Mouse (Mus musculus) heart, embryonic 13.5 days (tissue): ENCODE data around the gene Gas2. TPM values are rescaled to one million over a fixed set of nuclear protein-coding genes. Genes with fewer than 3 reads are reported as not detected.

ENCODE experiments used
- ATAC-seq: fragments of 200-750 bp; cut with Nextera tagmentation; 2 replicates; pipeline ENCODE4 v1.8.0; 2017; ENCODE audit warnings: moderate TSS enrichment; ENCODE audit not compliant: insufficient number of reproducible peaks, low FRiP score, low TSS enrichment; ENCODE audit errors: extremely low read depth
- H3K27ac ChIP-seq: fragments of 300-500 bp; sonication (generic); replicated peaks from 2 replicates; pipeline ENCODE4 v1.5.1; 2015; ENCODE audit warnings: moderate library complexity, mild to moderate bottlenecking, inconsistent platforms
- H3K27me3 ChIP-seq: fragments of 300-500 bp; sonication (generic); replicated peaks from 2 replicates; pipeline ENCODE4 v1.6.1; 2015; ENCODE audit warnings: mild to moderate bottlenecking, inconsistent platforms
- H3K36me3 ChIP-seq: fragments of 300-500 bp; sonication (generic); 2 replicates; pipeline ENCODE4 v1.6.1; 2015; ENCODE audit warnings: mild to moderate bottlenecking, inconsistent platforms
- H3K4me1 ChIP-seq: fragments of 300-500 bp; sonication (generic); 2 replicates; pipeline ENCODE4 v1.6.1; 2015; ENCODE audit warnings: inconsistent platforms
- H3K4me2 ChIP-seq: fragments of 300-500 bp; sonication (generic); 2 replicates; pipeline ENCODE4 v1.6.1; 2015; ENCODE audit warnings: inconsistent platforms, mild to moderate bottlenecking, moderate library complexity
- H3K4me3 ChIP-seq: fragments of 300-500 bp; sonication (generic); 2 replicates; pipeline ENCODE4 v1.5.1; 2015; ENCODE audit warnings: moderate library complexity, mild to moderate bottlenecking, inconsistent platforms
- H3K9ac ChIP-seq: fragments of 300-500 bp; sonication (generic); 2 replicates; pipeline ENCODE4 v1.6.1; 2015; ENCODE audit warnings: inconsistent platforms, mild to moderate bottlenecking, moderate library complexity
- H3K9me3 ChIP-seq: fragments of 300-500 bp; sonication (generic); 2 replicates; pipeline ENCODE4 v1.6.1; 2016; ENCODE audit warnings: inconsistent platforms
- WGBS: fragments of 180-500 bp; shearing (Covaris S2); methylation state at CpG from one replicate; pipeline ENCODE4 v1.1.7; 2015; ENCODE audit warnings: mixed read lengths; 5-methylcytosine and 5-hydroxymethylcytosine counted together
- polyA plus RNA-seq: library from polyadenylated mRNA; unstranded; fragments of >200 nt; fragmentation: Nextera tagmentation; extraction: Ambion mirVana; gene quantifications from 2 replicates; pipeline ENCODE4 v1.2.1, GENCODE M21; 2015

Gene Gas2
- polyA plus RNA-seq, 1 experiment from 2014 or later: 8.7 TPM

DNA sequence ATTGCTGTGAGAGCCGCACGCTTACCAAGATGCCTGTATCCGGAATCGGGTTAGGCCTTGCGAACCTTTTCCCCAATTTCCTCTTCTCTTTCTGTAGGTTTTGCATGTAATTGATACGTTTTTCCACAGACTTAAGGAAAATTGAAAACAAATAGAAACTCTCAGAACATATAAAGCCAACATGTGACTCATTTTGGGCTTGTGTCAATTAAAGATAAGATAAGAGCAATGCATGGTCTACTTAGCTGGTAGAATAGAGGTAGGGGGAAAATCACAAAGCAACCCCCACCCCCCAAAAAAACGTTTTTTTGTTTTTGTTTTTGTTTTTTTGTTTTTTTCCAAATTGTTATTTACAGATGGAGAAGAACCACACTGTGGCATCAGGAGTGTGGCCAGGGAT lies 151.6 kb downstream of the Gas2 start:
- ATAC-seq: no peak
- no peak overlapping the region for H3K9ac ChIP-seq
- 74% methylated on average over 7 of the region's 7 CpGs for WGBS

GRCm38 (mm10) chr7:52015180-52015579 lies 153.4 kb downstream of the Gas2 start:
- Histone ChIP-seq H3K4me3 (no peak overlapping the region), H3K9ac (no peak overlapping the region), H3K9me3 (no peaks in the 10 kb centered on the region), H3K4me1 (no peaks in the 10 kb centered on the region), H3K4me2 (no peak overlapping the region), H3K27ac (no peak overlapping the region), H3K27me3 (no peaks in the 10 kb centered on the region), H3K36me3 (no peaks in the 10 kb centered on the region)
- no peak for ATAC-seq
- 62% methylated on average over 1 of the region's 1 CpGs for WGBS

More for the DNA sequence above, 151.6 kb downstream of the Gas2 start:
- Histone ChIP-seq H3K27me3 (no peaks in the 10 kb centered on the region), H3K27ac (no peak overlapping the region), H3K4me3 (no peak overlapping the region), H3K4me2 (no peak overlapping the region), H3K9me3 (no peaks in the 10 kb centered on the region), H3K4me1 (no peaks in the 10 kb centered on the region), H3K36me3 (no peaks in the 10 kb centered on the region)

GRCm38 (mm10) chr7:52015628-52016027 lies 153.8 kb downstream of the Gas2 start, which contains the start of gene 1700015G11Rik:
TSS of gene 1700015G11Rik (minus strand) at chr7:52015728.
- no peak for ATAC-seq

DNA sequence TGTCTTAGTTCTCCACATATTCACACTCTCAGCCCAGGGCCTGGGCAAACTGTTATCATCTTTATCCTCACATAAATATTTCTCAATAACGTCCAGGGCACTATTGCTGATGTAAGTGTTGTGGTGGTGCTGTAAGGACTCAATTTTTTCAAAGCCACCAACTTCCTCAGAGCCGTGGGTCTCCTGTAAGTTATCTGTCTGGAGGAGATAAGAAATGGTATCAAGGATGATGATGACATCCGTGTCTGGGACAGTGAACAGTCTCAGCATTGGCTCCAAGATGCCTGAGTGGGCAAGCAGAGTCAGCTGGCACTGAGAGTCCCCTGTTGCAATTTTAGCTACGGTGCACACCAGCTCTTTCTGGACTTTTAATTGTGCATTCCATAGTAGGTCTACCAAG lies 160.2 kb downstream of the Gas2 start:
- ATAC-seq: no peak
- no peak overlapping the region for H3K4me2 ChIP-seq
- H3K27ac ChIP-seq: no peak overlapping the region
- no peaks in the 10 kb centered on the region for H3K27me3 ChIP-seq
- H3K9me3 ChIP-seq: no peaks in the 10 kb centered on the region
- H3K9ac ChIP-seq: no peak overlapping the region
- 41% methylated on average over 4 of the region's 4 CpGs for WGBS
- H3K4me1 ChIP-seq: no peaks in the 10 kb centered on the region
- H3K4me3 ChIP-seq: no peak overlapping the region
- no peaks in the 10 kb centered on the region for H3K36me3 ChIP-seq

More at GRCm38 (mm10) chr7:52015628-52016027, 153.8 kb downstream of the Gas2 start, which contains the start of gene 1700015G11Rik:
- Histone ChIP-seq H3K4me1 (no peaks in the 10 kb centered on the region), H3K9ac (no peak within 1 kb of the TSS), H3K4me2 (no peak within 1 kb of the TSS), H3K9me3 (no peaks in the 10 kb centered on the region), H3K4me3 (no peak within 1 kb of the TSS), H3K36me3 (no peaks in the 10 kb centered on the region), H3K27ac (no peak within 1 kb of the TSS), H3K27me3 (no peaks in the 10 kb centered on the region)
- WGBS: 83% methylated on average over 3 of the region's 3 CpGs

DNA sequence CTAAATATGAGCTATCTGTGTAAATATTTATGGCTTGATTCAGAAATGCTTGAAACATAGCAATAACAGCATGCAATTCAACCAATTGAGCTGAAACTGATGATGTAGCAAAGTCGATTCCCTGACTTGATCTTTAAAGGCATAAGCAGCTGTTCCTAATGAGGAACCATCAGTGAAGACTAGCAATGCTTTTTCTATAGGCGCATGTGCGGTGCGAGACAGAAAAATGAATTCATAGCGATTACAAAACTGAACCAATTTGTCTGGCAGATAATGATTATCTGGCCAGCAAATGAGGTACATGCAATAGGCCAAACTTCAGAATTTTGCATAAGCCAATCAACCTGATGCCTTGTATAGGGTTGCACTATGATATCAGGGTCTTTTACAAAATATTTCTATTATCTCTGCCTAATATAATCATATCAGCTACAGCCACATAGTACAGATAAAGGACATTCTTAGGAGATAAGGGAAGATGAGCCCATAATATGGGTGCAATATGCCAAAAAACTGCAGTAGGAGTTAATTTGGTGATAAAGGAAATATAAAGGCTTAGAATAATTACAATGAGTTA lies 162.3 kb downstream of the Gas2 start:
- no peak overlapping the region for H3K9ac ChIP-seq
- no peak overlapping the region for H3K4me2 ChIP-seq
- no peaks in the 10 kb centered on the region for H3K27me3 ChIP-seq
- no peak for ATAC-seq
- H3K36me3 ChIP-seq: no peaks in the 10 kb centered on the region
- WGBS: 83% methylated on average over 5 of the region's 5 CpGs
- no peak overlapping the region for H3K4me3 ChIP-seq
- H3K9me3 ChIP-seq: no peaks in the 10 kb centered on the region
- H3K27ac ChIP-seq: no peak overlapping the region
- no peaks in the 10 kb centered on the region for H3K4me1 ChIP-seq

- Histone ChIP-seq H3K4me3 (no peak overlapping the region), H3K36me3 (no peaks in the 10 kb centered on the region), H3K27me3 (no peaks in the 10 kb centered on the region), H3K9ac (no peak overlapping the region), H3K27ac (no peak overlapping the region), H3K4me2 (no peak overlapping the region), H3K9me3 (no peaks in the 10 kb centered on the region), H3K4me1 (no peaks in the 10 kb centered on the region)
- 45% methylated on average over 8 of the region's 8 CpGs for WGBS
- ATAC-seq: no peak
Observed at GRCm38 (mm10) chr7:52037600-52038582, 176.1 kb downstream of the Gas2 start.

Other genes starting within 250 kb of the Gas2 start
- 0.09 and 0.18 TPM in 2 replicates for gene Slc17a6, start 240.0 kb upstream of the Gas2 start, polyA plus RNA-seq
- 4.9 and 5.9 TPM in 2 replicates for gene Fancf, start 252 bp downstream of the Gas2 start, polyA plus RNA-seq
- 9.5 and 11.4 TPM in 2 replicates for gene Svip, start 144.0 kb downstream of the Gas2 start, polyA plus RNA-seq
- not detected in 2 replicates for gene 1700015G11Rik, start 153.7 kb downstream of the Gas2 start, polyA plus RNA-seq